Mouse (Mus musculus): ENCODE data around the gene C130060K24Rik. TPM values are rescaled to one million over a fixed set of nuclear protein-coding genes. Genes with fewer than 3 reads are reported as not detected.

C130060K24Rik gene
- polyA plus RNA-seq, 1 experiment, result not detected

- no peak for DNase-seq
- 30% methylated on average over 2 of the region's 2 CpGs for WGBS
- TF ChIP-seq POLR2A (IDR thresholded peaks at IDR 0.05; ENCODE audit: low read depth, low read length) (no peak), CTCF (conservative IDR thresholded peaks at IDR 0.05; ENCODE audit: insufficient read depth, insufficient read length, low read depth, low read length) (no peak)
These were observed 5.0 kb upstream of the C130060K24Rik start for GRCm38 (mm10) chr6:65375918-65376317.

GRCm38 (mm10) chr6:65421888-65422287, 41.0 kb downstream of the C130060K24Rik start:
- no peaks in the 10 kb centered on the region for H3K4me1 ChIP-seq (ENCODE audit: control insufficient read depth, insufficient read depth, low read length)
- no peaks in the 10 kb centered on the region for H3K36me3 ChIP-seq (ENCODE audit: control insufficient read depth, insufficient read depth, low read length)
- WGBS, result 69% methylated on average over 1 of the region's 1 CpGs
- no peak for TF ChIP-seq CTCF (conservative IDR thresholded peaks at IDR 0.05; ENCODE audit: insufficient read depth, insufficient read length, low read depth, low read length)
- TF ChIP-seq POLR2A (IDR thresholded peaks at IDR 0.05; ENCODE audit: low read depth, low read length), result no peak
- no peak overlapping the region for H3K27ac ChIP-seq (ENCODE audit: insufficient read depth, low read depth, low read length)
- DNase-seq, result no peak
- H3K4me3 ChIP-seq (ENCODE audit: insufficient read depth, low read depth, low read length), result no peak overlapping the region
- no peaks in the 10 kb centered on the region for H3K27me3 ChIP-seq (replicated peaks; ENCODE audit: control insufficient read depth, insufficient read depth, low read length)

More at GRCm38 (mm10) chr6:65375918-65376317, 5.0 kb upstream of the C130060K24Rik start:
- Histone ChIP-seq H3K36me3 (ENCODE audit: control insufficient read depth, insufficient read depth, low read length) (no peaks in the 10 kb centered on the region), H3K4me3 (ENCODE audit: insufficient read depth, low read depth, low read length) (no peak overlapping the region), H3K27me3 (replicated peaks; ENCODE audit: control insufficient read depth, insufficient read depth, low read length) (no peaks in the 10 kb centered on the region), H3K4me1 (ENCODE audit: control insufficient read depth, insufficient read depth, low read length) (no peaks in the 10 kb centered on the region), H3K27ac (ENCODE audit: insufficient read depth, low read depth, low read length) (no peak overlapping the region)

DNA sequence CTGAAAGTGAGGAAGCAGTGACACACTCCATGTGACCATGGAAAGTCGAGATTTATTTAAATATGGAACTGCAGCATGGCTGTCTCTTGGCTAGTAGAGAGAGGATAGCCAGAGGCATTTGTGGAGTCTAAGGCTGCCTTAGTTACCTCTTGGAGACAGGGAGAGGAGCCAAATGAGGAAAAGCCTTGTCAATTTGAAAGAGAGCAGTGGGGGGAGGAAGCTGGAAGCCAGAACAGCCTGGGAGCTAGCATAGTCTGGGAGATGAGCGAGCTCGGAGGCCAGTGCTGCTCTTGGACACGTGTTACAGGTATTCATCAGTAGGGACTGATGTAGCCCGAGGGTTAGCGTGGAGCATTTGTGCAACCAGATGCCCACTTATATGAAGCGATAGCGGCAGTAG, 46.2 kb downstream of the C130060K24Rik start:
- H3K36me3 ChIP-seq (ENCODE audit: control insufficient read depth, insufficient read depth, low read length), result no peaks in the 10 kb centered on the region
- WGBS, result 83% methylated on average over 8 of the region's 8 CpGs
- no peaks in the 10 kb centered on the region for H3K27me3 ChIP-seq (replicated peaks; ENCODE audit: control insufficient read depth, insufficient read depth, low read length)

DNA sequence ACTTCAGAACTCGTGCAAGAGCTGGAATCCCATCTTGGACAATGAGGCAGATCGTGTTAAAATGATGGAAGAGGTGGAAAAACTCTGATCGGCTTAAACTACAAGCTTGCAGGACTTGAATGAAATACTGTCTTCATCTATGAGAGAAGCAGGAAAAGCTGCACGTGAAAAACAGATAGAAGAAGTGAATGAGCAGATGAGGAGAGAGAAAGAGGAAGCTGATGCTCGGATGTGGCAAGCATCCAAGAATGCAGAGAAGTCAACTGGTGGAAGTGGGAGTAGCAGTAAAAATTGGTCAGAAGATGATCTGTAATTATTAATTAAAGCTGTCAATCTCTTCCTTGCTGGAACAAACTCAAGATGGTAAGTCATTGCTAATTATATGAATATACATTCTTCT, 52.3 kb downstream of the C130060K24Rik start:
- Histone ChIP-seq H3K27me3 (replicated peaks; ENCODE audit: control insufficient read depth, insufficient read depth, low read length) (no peaks in the 10 kb centered on the region), H3K4me3 (ENCODE audit: insufficient read depth, low read depth, low read length) (no peak overlapping the region), H3K36me3 (ENCODE audit: control insufficient read depth, insufficient read depth, low read length) (no peaks in the 10 kb centered on the region), H3K4me1 (ENCODE audit: control insufficient read depth, insufficient read depth, low read length) (no peaks in the 10 kb centered on the region), H3K27ac (ENCODE audit: insufficient read depth, low read depth, low read length) (no peak overlapping the region)
- WGBS, result 71% methylated on average over 5 of the region's 5 CpGs
- no peak for TF ChIP-seq POLR2A (IDR thresholded peaks at IDR 0.05; ENCODE audit: low read depth, low read length)
- no peak for TF ChIP-seq CTCF (conservative IDR thresholded peaks at IDR 0.05; ENCODE audit: insufficient read depth, insufficient read length, low read depth, low read length)
- DNase-seq, result no peak

More for the DNA sequence above, 46.2 kb downstream of the C130060K24Rik start:
- Histone ChIP-seq H3K4me1 (ENCODE audit: control insufficient read depth, insufficient read depth, low read length) (no peaks in the 10 kb centered on the region), H3K4me3 (ENCODE audit: insufficient read depth, low read depth, low read length) (no peak overlapping the region), H3K27ac (ENCODE audit: insufficient read depth, low read depth, low read length) (no peak overlapping the region)
- TF ChIP-seq POLR2A (IDR thresholded peaks at IDR 0.05; ENCODE audit: low read depth, low read length) (no peak), CTCF (conservative IDR thresholded peaks at IDR 0.05; ENCODE audit: insufficient read depth, insufficient read length, low read depth, low read length) (no peak)
- DNase-seq, result no peak

- H3K4me3 ChIP-seq (ENCODE audit: insufficient read depth, low read depth, low read length), result no peak overlapping the region
- H3K4me1 ChIP-seq (ENCODE audit: control insufficient read depth, insufficient read depth, low read length), result no peaks in the 10 kb centered on the region
- no peak for TF ChIP-seq POLR2A (IDR thresholded peaks at IDR 0.05; ENCODE audit: low read depth, low read length)
- no peak for TF ChIP-seq CTCF (conservative IDR thresholded peaks at IDR 0.05; ENCODE audit: insufficient read depth, insufficient read length, low read depth, low read length)
- H3K36me3 ChIP-seq (ENCODE audit: control insufficient read depth, insufficient read depth, low read length), result no peaks in the 10 kb centered on the region
- H3K27ac ChIP-seq (ENCODE audit: insufficient read depth, low read depth, low read length), result no peak overlapping the region
- H3K27me3 ChIP-seq (replicated peaks; ENCODE audit: control insufficient read depth, insufficient read depth, low read length), result no peaks in the 10 kb centered on the region
- peak; percentile 39 for DNase-seq
These were observed 72.6 kb downstream of the C130060K24Rik start for GRCm38 (mm10) chr6:65453465-65453864.

GRCm38 (mm10) chr6:65465294-65465693, 84.4 kb downstream of the C130060K24Rik start:
- WGBS, result 90% methylated on average over 1 of the region's 1 CpGs
- no peak for DNase-seq
- TF ChIP-seq POLR2A (IDR thresholded peaks at IDR 0.05; ENCODE audit: low read depth, low read length) (no peak), CTCF (conservative IDR thresholded peaks at IDR 0.05; ENCODE audit: insufficient read depth, insufficient read length, low read depth, low read length) (no peak)
- Histone ChIP-seq H3K4me3 (ENCODE audit: insufficient read depth, low read depth, low read length) (no peak overlapping the region), H3K4me1 (ENCODE audit: control insufficient read depth, insufficient read depth, low read length) (no peaks in the 10 kb centered on the region), H3K36me3 (ENCODE audit: control insufficient read depth, insufficient read depth, low read length) (no peaks in the 10 kb centered on the region), H3K27me3 (replicated peaks; ENCODE audit: control insufficient read depth, insufficient read depth, low read length) (no peaks in the 10 kb centered on the region), H3K27ac (ENCODE audit: insufficient read depth, low read depth, low read length) (no peak overlapping the region)

- TF ChIP-seq CTCF (conservative IDR thresholded peaks at IDR 0.05; ENCODE audit: insufficient read depth, insufficient read length, low read depth, low read length), result no peak
- no peak for TF ChIP-seq POLR2A (IDR thresholded peaks at IDR 0.05; ENCODE audit: low read depth, low read length)
- WGBS, result 82% methylated on average over 5 of the region's 5 CpGs
These were observed 89.4 kb downstream of the C130060K24Rik start for GRCm38 (mm10) chr6:65470320-65470719.

More at GRCm38 (mm10) chr6:65470320-65470719, 89.4 kb downstream of the C130060K24Rik start:
- no peak for DNase-seq
- Histone ChIP-seq H3K36me3 (ENCODE audit: control insufficient read depth, insufficient read depth, low read length) (no peaks in the 10 kb centered on the region), H3K27me3 (replicated peaks; ENCODE audit: control insufficient read depth, insufficient read depth, low read length) (no peaks in the 10 kb centered on the region), H3K4me3 (ENCODE audit: insufficient read depth, low read depth, low read length) (no peak overlapping the region), H3K4me1 (ENCODE audit: control insufficient read depth, insufficient read depth, low read length) (no peaks in the 10 kb centered on the region), H3K27ac (ENCODE audit: insufficient read depth, low read depth, low read length) (no peak overlapping the region)

Measured in kidney, adult 2 months (tissue).